Mouse (Mus musculus): ENCODE results near the gene Fam129a. TPM values are rescaled to one million over a fixed set of nuclear protein-coding genes. Genes with fewer than 3 reads are reported as not detected.

Fam129a gene
- total RNA-seq, 4 experiments from 2014 or later, result 8.8 to 16.2 (median 12.4) TPM

GRCm38 (mm10) chr1:151583457-151584181 is 12.6 kb downstream of the Fam129a start:
- no peak for DNase-seq (ENCODE audit: low spot score)

GRCm38 (mm10) chr1:151584182-151584471 is 13.1 kb downstream of the Fam129a start:
- no peak for DNase-seq (ENCODE audit: low spot score)

GRCm38 (mm10) chr1:151584565-151585216 is 13.7 kb downstream of the Fam129a start:
- no peak for DNase-seq (ENCODE audit: low spot score)

- DNase-seq (ENCODE audit: low spot score), result no peak
These were observed 14.7 kb downstream of the Fam129a start for GRCm38 (mm10) chr1:151585647-151586046.

GRCm38 (mm10) chr1:151592085-151593017 is 21.4 kb downstream of the Fam129a start:
- no peak for DNase-seq (ENCODE audit: low spot score)

GRCm38 (mm10) chr1:151594906-151595305 is 23.9 kb downstream of the Fam129a start:
- no peak for DNase-seq (ENCODE audit: low spot score)

- no peak for DNase-seq (ENCODE audit: low spot score)
These were observed 24.8 kb downstream of the Fam129a start for GRCm38 (mm10) chr1:151595600-151596299.

GRCm38 (mm10) chr1:151596562-151596961 is 25.6 kb downstream of the Fam129a start:
- DNase-seq (ENCODE audit: low spot score), result no peak

GRCm38 (mm10) chr1:151597677-151598297 is 26.8 kb downstream of the Fam129a start:
- no peak for DNase-seq (ENCODE audit: low spot score)

GRCm38 (mm10) chr1:151598876-151599275 is 27.9 kb downstream of the Fam129a start:
- no peak for DNase-seq (ENCODE audit: low spot score)

GRCm38 (mm10) chr1:151604328-151604727 is 33.3 kb downstream of the Fam129a start:
- no peak for DNase-seq (ENCODE audit: low spot score)

- DNase-seq (ENCODE audit: low spot score), result peak; percentile 77
These were observed 37.0 kb downstream of the Fam129a start for GRCm38 (mm10) chr1:151607957-151608356.

GRCm38 (mm10) chr1:151610621-151611020 is 39.6 kb downstream of the Fam129a start:
- DNase-seq (ENCODE audit: low spot score), result no peak

GRCm38 (mm10) chr1:151614320-151614935 is 43.4 kb downstream of the Fam129a start:
- no peak for DNase-seq (ENCODE audit: low spot score)

- no peak for DNase-seq (ENCODE audit: low spot score)
These were observed 44.6 kb downstream of the Fam129a start for GRCm38 (mm10) chr1:151615625-151616024.

GRCm38 (mm10) chr1:151616555-151617205 is 45.7 kb downstream of the Fam129a start:
- DNase-seq (ENCODE audit: low spot score), result no peak

- no peak for DNase-seq (ENCODE audit: low spot score)
These were observed 47.3 kb downstream of the Fam129a start for GRCm38 (mm10) chr1:151618251-151618650.

GRCm38 (mm10) chr1:151619281-151619711 is 48.3 kb downstream of the Fam129a start:
- DNase-seq (ENCODE audit: low spot score), result no peak

GRCm38 (mm10) chr1:151620730-151621129 is 49.7 kb downstream of the Fam129a start:
- no peak for DNase-seq (ENCODE audit: low spot score)

All from heart, adult 8-10 months (tissue).